Comparison of ENCODE assay signal across 14 mouse cellular contexts in the genomic region with DNA sequence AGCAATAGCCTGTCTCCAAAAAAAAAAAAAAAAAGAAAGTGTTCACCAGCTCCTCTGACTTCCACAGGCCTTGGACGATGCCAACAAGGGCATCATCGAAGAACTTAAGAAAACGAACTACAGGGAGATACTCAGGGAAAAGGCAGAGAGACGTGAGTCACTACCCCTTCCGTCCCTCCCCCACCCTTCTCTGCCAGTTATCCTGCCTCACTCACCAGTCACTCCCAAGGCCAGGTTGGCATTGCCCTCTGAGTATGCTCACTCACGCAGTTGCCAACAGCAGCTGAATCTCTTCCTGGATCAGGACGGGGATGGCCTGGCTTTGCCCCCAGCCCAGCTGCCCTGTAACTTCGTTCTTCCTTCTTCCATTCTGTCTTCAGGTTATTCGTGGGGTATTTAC. TPM values are rescaled to one million over a fixed set of nuclear protein-coding genes. Genes with fewer than 3 reads are reported as not detected.
DNase-seq lines count a peak whose midpoint lies in the region; ATAC-seq lines count a peak whose summit lies in the region.
"Had no signal": no experiment of that assay in that cellular context is flagged by ENCODE, and none has a peak within 500 bp of the region (broad histone marks: within the 10 kb centered on the region; RNA-seq: fewer than 3 reads in every experiment).

No protein-coding gene starts in this region.

- peak; percentile 67 for DNase-seq in ovary, adult 18-20 months (ENCODE audit: low spot score)
- no peak for DNase-seq in ovary, postnatal 14 days (ENCODE audit: low spot score)
- peak; percentile 89 to 94 for DNase-seq in adrenal gland, adult (ENCODE audit: inconsistent age in 2 of 2, low spot score in 1 of 2)
- DNase-seq in adrenal gland, postnatal 25 days: peak; percentile 74
- DNase-seq in gastrocnemius, postnatal 10 days: no peak

- H3K9me3 ChIP-seq in forebrain, embryonic 15.5 days: no peaks in the 10 kb centered on the region
- no peaks in the 10 kb centered on the region for H3K9me3 ChIP-seq in hindbrain, embryonic 16.5 days (ENCODE audit: control insufficient read depth, low read length)
- H3K9me3 ChIP-seq: heart, embryonic 13.5 days; hindbrain, embryonic 10.5 days; hindbrain, embryonic 15.5 days; liver, embryonic 12.5 days had no signal

- no peaks in the 10 kb centered on the region for H3K27me3 ChIP-seq in forebrain, embryonic 15.5 days
- no peaks in the 10 kb centered on the region; the same call in 1 of the 2 replicates for H3K27me3 ChIP-seq in hindbrain, embryonic 16.5 days (replicated peaks; ENCODE audit: control insufficient read depth, insufficient read depth, low read length)

- no peak overlapping the region for H3K4me3 ChIP-seq in forebrain, embryonic 15.5 days
- no peak overlapping the region for H3K4me3 ChIP-seq in hindbrain, embryonic 16.5 days (ENCODE audit: low read length)

- no peak overlapping the region for H3K4me2 ChIP-seq in forebrain, embryonic 15.5 days (replicated peaks)
- no peak overlapping the region for H3K4me2 ChIP-seq in hindbrain, embryonic 16.5 days (ENCODE audit: low read length)

- peaks cover 14% of the 10 kb centered on the region for H3K4me1 ChIP-seq in forebrain, embryonic 15.5 days
- H3K4me1 ChIP-seq in hindbrain, embryonic 16.5 days (ENCODE audit: control insufficient read depth, insufficient read depth, low read depth, low read length): peaks cover 9% of the 10 kb centered on the region; the same call in 1 of the 2 replicates

- ATAC-seq in forebrain, embryonic 15.5 days (replicated peaks): no peak
- no peak for ATAC-seq in hindbrain, embryonic 16.5 days
- ATAC-seq: liver, embryonic 12.5 days had no signal

- no peak overlapping the region for H3K27ac ChIP-seq in forebrain, embryonic 15.5 days (replicated peaks)
- H3K27ac ChIP-seq in hindbrain, embryonic 16.5 days (ENCODE audit: low read depth, low read length): no peak overlapping the region
- H3K27ac ChIP-seq: gastrocnemius, adult 2 months; heart, embryonic 13.5 days; hindbrain, embryonic 10.5 days; hindbrain, embryonic 15.5 days; kidney, postnatal 0 days; liver, embryonic 12.5 days had no signal

- no peaks in the 10 kb centered on the region for H3K36me3 ChIP-seq in forebrain, embryonic 15.5 days
- H3K36me3 ChIP-seq in hindbrain, embryonic 16.5 days (ENCODE audit: control insufficient read depth, insufficient read depth, low read length): no peaks in the 10 kb centered on the region
- H3K36me3 ChIP-seq: heart, embryonic 13.5 days; hindbrain, embryonic 10.5 days; hindbrain, embryonic 15.5 days; liver, embryonic 12.5 days had no signal

- 71% methylated on average over 9 of the region's 9 CpGs for WGBS in forebrain, embryonic 15.5 days
- 61% methylated on average over 9 of the region's 9 CpGs for WGBS in hindbrain, embryonic 16.5 days

- no peak overlapping the region for H3K9ac ChIP-seq in forebrain, embryonic 15.5 days (replicated peaks)
- H3K9ac ChIP-seq in hindbrain, embryonic 16.5 days (ENCODE audit: low read depth, low read length): no peak overlapping the region
- H3K9ac ChIP-seq: hindbrain, embryonic 15.5 days; liver, embryonic 12.5 days; liver, postnatal 0 days had no signal

RNA-seq across cellular contexts. Expression of a gene that starts 4.9 kb away (rescaled TPM):
- 35.4 and 57.8 TPM in 2 replicates for total RNA-seq in adrenal gland, postnatal 25 days (2021)
- 10 to 100 TPM; 26.0 to 33.6 TPM for total RNA-seq in gastrocnemius, postnatal 10 days (2021)
- 23.4 and 26.9 TPM in 2 replicates for polyA plus RNA-seq in forebrain, embryonic 15.5 days (2015; fragmentation: Nextera tagmentation; extraction: Ambion mirVana)
- 72.6 and 85.0 TPM in 2 replicates for polyA plus RNA-seq in hindbrain, embryonic 16.5 days (2015; fragmentation: Nextera tagmentation; extraction: Ambion mirVana)

RNA-seq across cellular contexts. Expression of a gene that starts 24.4 kb away (rescaled TPM):
- total RNA-seq in adrenal gland, postnatal 25 days (2021): 4.1 and 5.5 TPM in 2 replicates
- under 1 TPM; 0.14 to 0.16 TPM for total RNA-seq in gastrocnemius, postnatal 10 days (2021)
- polyA plus RNA-seq in forebrain, embryonic 15.5 days (2015; fragmentation: Nextera tagmentation; extraction: Ambion mirVana): 1.1 and 2.1 TPM in 2 replicates
- polyA plus RNA-seq in hindbrain, embryonic 16.5 days (2015; fragmentation: Nextera tagmentation; extraction: Ambion mirVana): 2.2 and 2.5 TPM in 2 replicates

RNA-seq across cellular contexts. Expression of a gene that starts 42.0 kb away (rescaled TPM):
- 1,778 and 1,859 TPM in 2 replicates for total RNA-seq in adrenal gland, postnatal 25 days (2021)
- 10 to 100 TPM; 26.6 to 34.6 TPM for total RNA-seq in gastrocnemius, postnatal 10 days (2021)
- polyA plus RNA-seq in forebrain, embryonic 15.5 days (2015; fragmentation: Nextera tagmentation; extraction: Ambion mirVana): 230 and 237 TPM in 2 replicates
- polyA plus RNA-seq in hindbrain, embryonic 16.5 days (2015; fragmentation: Nextera tagmentation; extraction: Ambion mirVana): 215 and 253 TPM in 2 replicates

RNA-seq across cellular contexts. Expression of a gene that starts 49.3 kb away (rescaled TPM):
- 40.3 and 46.8 TPM in 2 replicates for total RNA-seq in adrenal gland, postnatal 25 days (2021)
- total RNA-seq in gastrocnemius, postnatal 10 days (2021): 10 to 100 TPM; 29.1 to 30.1 TPM
- 90.5 and 91.3 TPM in 2 replicates for polyA plus RNA-seq in forebrain, embryonic 15.5 days (2015; fragmentation: Nextera tagmentation; extraction: Ambion mirVana)
- 99.1 and 103 TPM in 2 replicates for polyA plus RNA-seq in hindbrain, embryonic 16.5 days (2015; fragmentation: Nextera tagmentation; extraction: Ambion mirVana)

RNA-seq across cellular contexts. Expression of a gene that starts 50.2 kb away (rescaled TPM):
- 237 and 251 TPM in 2 replicates for total RNA-seq in adrenal gland, postnatal 25 days (2021)
- 100 to 1,000 TPM; 191 to 195 TPM for total RNA-seq in gastrocnemius, postnatal 10 days (2021)
- polyA plus RNA-seq in forebrain, embryonic 15.5 days (2015; fragmentation: Nextera tagmentation; extraction: Ambion mirVana): 294 and 295 TPM in 2 replicates
- polyA plus RNA-seq in hindbrain, embryonic 16.5 days (2015; fragmentation: Nextera tagmentation; extraction: Ambion mirVana): 290 and 293 TPM in 2 replicates

Comparison
In these comparisons a context has a peak if more than half of its experiments do, and no peak if none do; other contexts are left out.
1. DNase-seq: peak in ovary, adult 18-20 months (single experiment), adrenal gland, adult (2 of 2) and adrenal gland, postnatal 25 days (single experiment); none in ovary, postnatal 14 days (single experiment) and gastrocnemius, postnatal 10 days (single experiment).
2. RNA of a gene that starts 42.0 kb away (total RNA-seq): 1,778 to 1,859 TPM in adrenal gland, postnatal 25 days; 26.6 to 34.6 TPM in gastrocnemius, postnatal 10 days; every median in the first group is over 10 times any median in the second.